Mouse (Mus musculus): ENCODE results near the gene Nphp1. TPM values are rescaled to one million over a fixed set of nuclear protein-coding genes. Genes with fewer than 3 reads are reported as not detected.

Gene Nphp1
- polyA plus RNA-seq, 1 experiment from 2014 or later = 12.8 TPM

- no peaks in the 10 kb centered on the region; the same call in 1 of the 2 replicates for H3K36me3 ChIP-seq (ENCODE audit: control insufficient read depth, insufficient read depth, low read length)
- H3K4me2 ChIP-seq = no peak overlapping the region
- no peak overlapping the region for H3K9ac ChIP-seq (ENCODE audit: low read depth, low read length)
- DNase-seq (ENCODE audit: low spot score) (no peak), ATAC-seq (replicated peaks; ENCODE audit: low FRiP score) (no peak)
- H3K27ac ChIP-seq (ENCODE audit: low read depth, low read length) = no peak overlapping the region
- H3K9me3 ChIP-seq (ENCODE audit: control insufficient read depth, low read length) = no peaks in the 10 kb centered on the region
- no peaks in the 10 kb centered on the region for H3K27me3 ChIP-seq (replicated peaks; ENCODE audit: control insufficient read depth, insufficient read depth, low read length)
- no peak overlapping the region for H3K4me3 ChIP-seq (ENCODE audit: low read depth, low read length)
- no peaks in the 10 kb centered on the region for H3K4me1 ChIP-seq (replicated peaks; ENCODE audit: control insufficient read depth, insufficient read depth, low read length)
- WGBS = 65% methylated on average over 5 of the region's 5 CpGs
These were observed 29.4 kb downstream of the Nphp1 start for GRCm38 (mm10) chr2:127759157-127759880.

- H3K4me3 ChIP-seq (ENCODE audit: low read depth, low read length) = no peak overlapping the region
- H3K9me3 ChIP-seq (ENCODE audit: control insufficient read depth, low read length) = no peaks in the 10 kb centered on the region
- H3K4me2 ChIP-seq = no peak overlapping the region
- no peak overlapping the region for H3K9ac ChIP-seq (ENCODE audit: low read depth, low read length)
- no peaks in the 10 kb centered on the region for H3K4me1 ChIP-seq (replicated peaks; ENCODE audit: control insufficient read depth, insufficient read depth, low read length)
- 42% methylated on average over 8 of the region's 8 CpGs for WGBS
- ATAC-seq (replicated peaks; ENCODE audit: low FRiP score) (no peak), DNase-seq (ENCODE audit: low spot score) (no peak)
- no peaks in the 10 kb centered on the region; the same call in 1 of the 2 replicates for H3K36me3 ChIP-seq (ENCODE audit: control insufficient read depth, insufficient read depth, low read length)
- no peak overlapping the region for H3K27ac ChIP-seq (ENCODE audit: low read depth, low read length)
- no peaks in the 10 kb centered on the region for H3K27me3 ChIP-seq (replicated peaks; ENCODE audit: control insufficient read depth, insufficient read depth, low read length)
These were observed 31.5 kb downstream of the Nphp1 start for GRCm38 (mm10) chr2:127757171-127757570.

GRCm38 (mm10) chr2:127754113-127754512, 34.6 kb downstream of the Nphp1 start:
- Histone ChIP-seq H3K9me3 (ENCODE audit: control insufficient read depth, low read length) (no peaks in the 10 kb centered on the region), H3K4me1 (replicated peaks; ENCODE audit: control insufficient read depth, insufficient read depth, low read length) (no peaks in the 10 kb centered on the region), H3K4me3 (ENCODE audit: low read depth, low read length) (no peak overlapping the region), H3K4me2 (no peak overlapping the region), H3K27me3 (replicated peaks; ENCODE audit: control insufficient read depth, insufficient read depth, low read length) (no peaks in the 10 kb centered on the region), H3K9ac (ENCODE audit: low read depth, low read length) (no peak overlapping the region), H3K36me3 (ENCODE audit: control insufficient read depth, insufficient read depth, low read length) (no peaks in the 10 kb centered on the region), H3K27ac (ENCODE audit: low read depth, low read length) (no peak overlapping the region)
- no peak for DNase-seq (ENCODE audit: low spot score)
- no peak for ATAC-seq (replicated peaks; ENCODE audit: low FRiP score)
- WGBS = 84% methylated on average over 4 of the region's 4 CpGs

- H3K9ac ChIP-seq (ENCODE audit: low read depth, low read length) = no peak overlapping the region
These were observed 36.7 kb downstream of the Nphp1 start for GRCm38 (mm10) chr2:127751849-127752610.

GRCm38 (mm10) chr2:127749376-127749775, 39.3 kb downstream of the Nphp1 start:
- H3K9me3 ChIP-seq (ENCODE audit: control insufficient read depth, low read length) = no peaks in the 10 kb centered on the region
- H3K27me3 ChIP-seq (replicated peaks; ENCODE audit: control insufficient read depth, insufficient read depth, low read length) = no peaks in the 10 kb centered on the region
- H3K4me1 ChIP-seq (replicated peaks; ENCODE audit: control insufficient read depth, insufficient read depth, low read length) = no peaks in the 10 kb centered on the region
- H3K4me3 ChIP-seq (ENCODE audit: low read depth, low read length) = no peak overlapping the region
- H3K36me3 ChIP-seq (ENCODE audit: control insufficient read depth, insufficient read depth, low read length) = no peaks in the 10 kb centered on the region
- no peak overlapping the region for H3K27ac ChIP-seq (ENCODE audit: low read depth, low read length)
- DNase-seq (ENCODE audit: low spot score) (no peak), ATAC-seq (replicated peaks; ENCODE audit: low FRiP score) (no peak)
- no peak overlapping the region for H3K4me2 ChIP-seq
- no peak overlapping the region for H3K9ac ChIP-seq (ENCODE audit: low read depth, low read length)
- 48% methylated on average over 1 of the region's 1 CpGs for WGBS

More at GRCm38 (mm10) chr2:127751849-127752610, 36.7 kb downstream of the Nphp1 start:
- Histone ChIP-seq H3K4me3 (ENCODE audit: low read depth, low read length) (no peak overlapping the region), H3K36me3 (ENCODE audit: control insufficient read depth, insufficient read depth, low read length) (no peaks in the 10 kb centered on the region), H3K27ac (ENCODE audit: low read depth, low read length) (no peak overlapping the region), H3K4me1 (replicated peaks; ENCODE audit: control insufficient read depth, insufficient read depth, low read length) (no peaks in the 10 kb centered on the region), H3K27me3 (replicated peaks; ENCODE audit: control insufficient read depth, insufficient read depth, low read length) (no peaks in the 10 kb centered on the region), H3K9me3 (ENCODE audit: control insufficient read depth, low read length) (no peaks in the 10 kb centered on the region), H3K4me2 (no peak overlapping the region)
- no peak for DNase-seq (ENCODE audit: low spot score)
- 77% methylated on average over 11 of the region's 11 CpGs for WGBS
- ATAC-seq (replicated peaks; ENCODE audit: low FRiP score) = no peak

GRCm38 (mm10) chr2:127748316-127748715, 40.4 kb downstream of the Nphp1 start:
- ATAC-seq (replicated peaks; ENCODE audit: low FRiP score) (no peak), DNase-seq (ENCODE audit: low spot score) (no peak)
- no peak overlapping the region for H3K4me3 ChIP-seq (ENCODE audit: low read depth, low read length)
- WGBS = 72% methylated on average over 7 of the region's 7 CpGs
- no peak overlapping the region for H3K27ac ChIP-seq (ENCODE audit: low read depth, low read length)
- no peaks in the 10 kb centered on the region for H3K4me1 ChIP-seq (replicated peaks; ENCODE audit: control insufficient read depth, insufficient read depth, low read length)
- H3K9me3 ChIP-seq (ENCODE audit: control insufficient read depth, low read length) = no peaks in the 10 kb centered on the region
- no peaks in the 10 kb centered on the region for H3K36me3 ChIP-seq (ENCODE audit: control insufficient read depth, insufficient read depth, low read length)
- H3K4me2 ChIP-seq = no peak overlapping the region
- H3K27me3 ChIP-seq (replicated peaks; ENCODE audit: control insufficient read depth, insufficient read depth, low read length) = no peaks in the 10 kb centered on the region
- H3K9ac ChIP-seq (ENCODE audit: low read depth, low read length) = no peak overlapping the region

- WGBS = 82% methylated on average over 3 of the region's 3 CpGs
- H3K27me3 ChIP-seq (replicated peaks; ENCODE audit: control insufficient read depth, insufficient read depth, low read length) = no peaks in the 10 kb centered on the region
- DNase-seq (ENCODE audit: low spot score) (no peak), ATAC-seq (replicated peaks; ENCODE audit: low FRiP score) (no peak)
- H3K4me3 ChIP-seq (ENCODE audit: low read depth, low read length) = no peak overlapping the region
- no peaks in the 10 kb centered on the region for H3K9me3 ChIP-seq (ENCODE audit: control insufficient read depth, low read length)
- no peaks in the 10 kb centered on the region for H3K36me3 ChIP-seq (ENCODE audit: control insufficient read depth, insufficient read depth, low read length)
- no peaks in the 10 kb centered on the region for H3K4me1 ChIP-seq (replicated peaks; ENCODE audit: control insufficient read depth, insufficient read depth, low read length)
- no peak overlapping the region for H3K27ac ChIP-seq (ENCODE audit: low read depth, low read length)
- no peak overlapping the region for H3K9ac ChIP-seq (ENCODE audit: low read depth, low read length)
- no peak overlapping the region for H3K4me2 ChIP-seq
These were observed 46.1 kb downstream of the Nphp1 start for GRCm38 (mm10) chr2:127742637-127743036.

- no peaks in the 10 kb centered on the region for H3K36me3 ChIP-seq (ENCODE audit: control insufficient read depth, insufficient read depth, low read length)
- no peaks in the 10 kb centered on the region for H3K9me3 ChIP-seq (ENCODE audit: control insufficient read depth, low read length)
- ATAC-seq (replicated peaks; ENCODE audit: low FRiP score) (no peak), DNase-seq (ENCODE audit: low spot score) (no peak)
- H3K27me3 ChIP-seq (replicated peaks; ENCODE audit: control insufficient read depth, insufficient read depth, low read length) = no peaks in the 10 kb centered on the region
- WGBS = 79% methylated on average over 9 of the region's 9 CpGs
- H3K4me1 ChIP-seq (replicated peaks; ENCODE audit: control insufficient read depth, insufficient read depth, low read length) = no peaks in the 10 kb centered on the region
- H3K4me2 ChIP-seq = no peak overlapping the region
- no peak overlapping the region for H3K27ac ChIP-seq (ENCODE audit: low read depth, low read length)
- no peak overlapping the region for H3K4me3 ChIP-seq (ENCODE audit: low read depth, low read length)
- H3K9ac ChIP-seq (ENCODE audit: low read depth, low read length) = no peak overlapping the region
These were observed 47.8 kb downstream of the Nphp1 start for GRCm38 (mm10) chr2:127740756-127741519.

Data from liver, embryonic 11.5 days (tissue).